Mouse (Mus musculus) Muller cell, postnatal 12 days (primary cell): Measurements from ENCODE around the gene Jak1.
A peak's percentile ranks its signal among the peaks of the same experiment; 100 is the strongest.

Source experiments
- DNase-seq: peaks from one replicate; pipeline ENCODE4 v3.0.0-alpha.2; 2015; ENCODE audit errors: inconsistent ontology term

Jak1 gene

GRCm38 (mm10) chr4:101146891-101147655 lies 118.0 kb downstream of the Jak1 start:
- no peak for DNase-seq

DNA sequence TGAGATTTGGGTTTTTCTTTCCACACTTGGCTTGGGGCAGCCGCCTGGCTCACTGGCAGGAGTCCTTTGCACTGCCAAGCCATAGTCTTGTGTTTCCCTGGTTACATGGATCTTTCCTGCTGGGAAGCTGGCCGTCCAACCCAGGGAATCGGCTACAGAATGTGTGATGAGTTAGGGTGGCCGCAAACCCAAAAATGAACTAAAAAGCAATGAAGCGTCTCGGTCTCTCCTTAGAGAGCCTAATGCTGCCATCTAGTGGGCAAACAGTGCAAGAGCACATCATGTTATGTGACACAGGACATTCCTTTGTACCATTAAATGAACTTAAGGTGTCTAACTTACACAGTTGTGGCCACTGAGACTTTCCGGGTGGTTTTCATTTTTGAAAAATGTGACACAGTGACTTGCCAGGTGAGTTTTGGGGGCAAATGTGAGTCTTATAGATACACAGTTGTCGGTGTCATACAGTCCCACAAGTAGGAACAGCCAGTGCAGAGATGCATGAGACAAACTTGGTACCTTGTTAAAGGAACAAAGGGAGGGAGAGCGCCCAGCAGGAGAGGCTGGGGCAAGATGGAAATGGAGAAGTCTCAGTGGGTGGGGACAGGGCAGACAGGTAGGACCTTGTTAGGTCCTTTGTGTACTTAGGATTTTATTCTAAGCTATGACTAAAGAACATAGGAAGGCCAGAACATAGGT lies 118.9 kb downstream of the Jak1 start:
- peak; percentile 85 for DNase-seq

GRCm38 (mm10) chr4:101144790-101145189 lies 120.3 kb downstream of the Jak1 start:
- DNase-seq = no peak

DNA sequence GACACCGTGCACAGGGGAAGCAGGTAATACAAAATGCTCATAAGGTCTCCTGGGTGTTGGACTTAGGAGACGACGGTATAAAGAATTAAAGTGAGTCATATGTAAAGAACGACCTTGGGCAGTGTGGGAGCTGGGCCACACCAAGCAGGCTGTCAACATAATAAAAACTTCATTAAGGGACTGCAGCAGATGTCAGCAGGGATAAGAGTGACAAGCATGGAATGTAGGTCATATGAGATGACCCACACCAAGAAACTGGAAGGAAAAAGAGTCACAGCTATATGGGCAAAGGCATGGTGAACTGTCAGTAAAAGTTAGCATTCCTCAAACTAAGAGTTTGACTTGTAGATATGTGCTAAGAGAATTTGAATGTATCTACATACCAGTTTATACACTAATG lies 120.7 kb downstream of the Jak1 start:
- peak; percentile 44 for DNase-seq

DNA sequence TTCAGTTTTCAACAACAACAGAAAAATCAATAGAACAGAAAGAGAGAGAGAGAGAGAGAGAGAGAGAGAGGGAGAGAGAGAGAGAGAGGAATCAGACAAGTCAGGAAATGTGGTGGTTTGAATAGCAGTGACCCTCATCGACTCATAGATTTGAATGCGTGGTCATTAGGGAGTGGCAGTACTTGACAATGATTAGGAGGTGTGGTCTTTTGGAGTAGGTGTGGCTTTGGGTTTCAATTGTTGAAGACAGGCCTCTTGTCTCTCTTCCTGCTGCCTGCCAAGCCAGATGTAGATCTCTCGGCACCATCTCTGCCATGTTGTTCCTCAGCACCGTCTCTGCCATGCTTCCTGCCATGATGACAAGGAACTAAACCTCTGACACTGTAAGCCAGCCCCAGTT lies 121.2 kb downstream of the Jak1 start:
- no peak for DNase-seq

- DNase-seq = no peak
Observed at GRCm38 (mm10) chr4:101141768-101142167, 123.3 kb downstream of the Jak1 start.

DNA sequence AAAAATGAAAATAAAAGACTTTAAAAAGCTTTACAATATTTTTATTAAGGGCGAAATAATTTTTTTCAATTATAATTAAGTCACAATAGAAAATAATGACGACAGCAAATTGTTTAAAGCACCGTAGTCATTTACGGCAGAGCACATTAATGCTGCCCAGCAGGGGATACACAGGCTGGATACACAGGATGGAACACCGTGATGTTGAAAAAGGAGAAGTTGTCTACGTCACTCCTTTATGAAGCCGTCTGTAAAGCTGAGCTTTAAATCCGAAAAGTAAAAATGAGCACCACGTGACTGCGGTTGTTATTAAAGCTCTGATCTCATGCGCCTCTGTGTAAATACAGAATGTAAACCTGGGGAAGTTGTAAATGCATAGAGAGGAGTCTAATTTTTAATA lies 127.1 kb downstream of the Jak1 start:
- DNase-seq = no peak

- DNase-seq = no peak
Observed at GRCm38 (mm10) chr4:101135909-101136308, 129.2 kb downstream of the Jak1 start.

DNA sequence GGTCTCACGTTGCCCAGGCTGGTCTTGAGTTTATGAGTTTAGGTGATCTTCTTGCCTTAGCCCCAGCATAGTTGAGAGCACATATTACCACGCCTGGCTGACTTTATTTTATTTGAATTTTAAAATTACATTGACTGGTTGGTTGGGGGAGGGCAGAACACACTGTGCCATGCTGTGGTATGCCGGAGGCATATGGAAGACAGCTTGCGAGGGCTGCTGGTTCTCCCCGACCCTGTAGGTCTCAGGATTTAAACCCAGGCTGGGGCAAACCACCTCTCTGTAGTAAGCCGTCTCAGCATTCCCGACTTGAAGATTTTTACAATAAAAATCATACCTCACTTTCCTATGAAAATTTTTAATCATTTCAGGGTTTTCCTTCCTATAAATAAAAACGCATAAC lies 130.1 kb downstream of the Jak1 start:
- DNase-seq = no peak

DNA sequence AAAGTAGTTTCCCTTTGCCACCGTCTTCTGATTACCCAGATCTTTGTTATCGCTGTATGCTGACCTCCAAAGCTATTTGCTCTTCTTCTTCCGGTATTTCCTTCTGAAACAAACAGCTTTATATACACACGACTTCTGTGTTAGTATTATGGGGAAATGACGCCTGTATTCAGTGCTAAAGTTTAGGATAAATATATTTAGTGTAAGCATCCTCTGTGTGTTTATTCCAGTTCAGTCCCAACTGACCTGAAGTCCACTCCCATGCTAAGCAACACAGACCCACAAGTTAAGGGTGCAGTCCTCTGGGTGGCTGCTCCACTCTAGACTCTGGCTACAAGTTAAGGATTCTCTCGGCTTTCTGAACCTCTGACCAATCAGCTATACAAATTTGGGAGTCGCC lies 144.1 kb downstream of the Jak1 start:
- DNase-seq = no peak

DNA sequence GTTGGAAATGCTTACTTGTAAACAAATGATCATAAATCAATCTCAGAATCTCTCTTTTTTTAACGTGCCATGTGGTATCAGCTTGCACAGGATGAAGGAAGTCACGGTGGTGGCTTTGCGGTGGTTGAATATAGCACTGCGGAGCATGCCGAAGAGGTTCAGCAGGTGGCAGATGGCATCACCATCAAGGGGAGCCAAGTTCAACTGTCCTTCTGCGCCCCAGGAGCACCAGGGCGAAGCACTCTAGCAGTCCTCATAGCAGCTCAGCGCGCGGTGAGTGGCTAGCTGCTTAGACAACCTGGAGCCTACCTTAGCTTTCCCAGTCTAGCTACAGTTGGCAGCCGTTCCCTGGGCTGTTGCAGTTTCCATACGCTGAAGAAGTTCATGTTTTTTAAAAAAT lies 158.0 kb downstream of the Jak1 start:
- DNase-seq = no peak
